Mouse (Mus musculus) hindbrain, postnatal 0 days (tissue): ENCODE measurements around the gene Casp8. TPM values are rescaled to one million over a fixed set of nuclear protein-coding genes. Genes with fewer than 3 reads are reported as not detected.
"Not testable (repeated sequence)": the region's sequence is repeated elsewhere in the genome, so short reads cannot be mapped to it uniquely, and the experiment has no call there.

ENCODE experiments used
- ATAC-seq: fragments of 200-750 bp; cut with Nextera tagmentation; 2 replicates; pipeline ENCODE4 v1.8.0; 2017; ENCODE audit warnings: mild to moderate bottlenecking, moderate TSS enrichment, moderate library complexity
- DNase-seq: peaks from one replicate; pipeline ENCODE4 v3.0.0-alpha.2; 2015; ENCODE audit warnings: low spot score
- H3K27ac ChIP-seq: fragments of 300-500 bp; sonication (generic); 2 replicates; pipeline ENCODE4 v1.5.1; 2014; ENCODE audit warnings: mild to moderate bottlenecking
- H3K27me3 ChIP-seq: fragments of 300-500 bp; sonication (generic); 2 replicates; pipeline ENCODE4 v1.6.1; 2014; ENCODE audit warnings: low read length, mixed read lengths; ENCODE audit not compliant: insufficient read depth
- H3K36me3 ChIP-seq: fragments of 300-500 bp; sonication (generic); 2 replicates; pipeline ENCODE4 v1.6.1; 2014; ENCODE audit warnings: low read length, mixed read lengths; ENCODE audit not compliant: insufficient read depth
- H3K4me1 ChIP-seq: fragments of 300-500 bp; sonication (generic); 2 replicates; pipeline ENCODE4 v1.6.1; 2014; ENCODE audit warnings: antibody characterized with exemption, low read length, mixed read lengths; ENCODE audit not compliant: insufficient read depth
- H3K4me2 ChIP-seq: fragments of 300-500 bp; sonication (generic); 2 replicates; pipeline ENCODE4 v1.6.1; 2014; ENCODE audit warnings: low read depth, mild to moderate bottlenecking, low read length, moderate library complexity, mixed read lengths
- H3K4me3 ChIP-seq: fragments of 300-500 bp; sonication (generic); 2 replicates; pipeline ENCODE4 v1.5.1; 2014; ENCODE audit warnings: low read length
- H3K9ac ChIP-seq: fragments of 300-500 bp; sonication (generic); replicated peaks from 2 replicates; pipeline ENCODE4 v1.6.1; 2014; ENCODE audit warnings: mild to moderate bottlenecking, low read length, moderate library complexity, mixed read lengths
- H3K9me3 ChIP-seq: fragments of 300-500 bp; sonication (generic); 2 replicates; pipeline ENCODE4 v1.6.1; 2016; ENCODE audit warnings: low read length, mixed read lengths
- CTCF ChIP-seq: IDR thresholded peaks from 2 replicates; pipeline ENCODE4 v1.5.1; 2016; ENCODE audit warnings: antibody characterized with exemption, control low read depth, low read depth
- WGBS: fragments of 180-500 bp; shearing (Covaris S2); extraction: QIAGEN DNeasy Blood & Tissue Kit; methylation state at CpG from one replicate; pipeline ENCODE4 v1.1.7; 2014; 5-methylcytosine and 5-hydroxymethylcytosine counted together
- polyA plus RNA-seq: library from polyadenylated mRNA; unstranded; fragments of >200 nt; fragmentation: Nextera tagmentation; extraction: Ambion mirVana; gene quantifications from 2 replicates; pipeline ENCODE4 v1.2.1, GENCODE M21; 2015
- total RNA-seq: library from RNA; depleted of rRNA; stranded (reverse); fragments of >200 nt; gene quantifications from 2 replicates; pipeline ENCODE4 v1.2.3, GENCODE M21; 2014

The Casp8 gene
- total and polyA plus RNA-seq, 2 experiments from 2014 or later, result 3.0 to 5.4 TPM

DNA sequence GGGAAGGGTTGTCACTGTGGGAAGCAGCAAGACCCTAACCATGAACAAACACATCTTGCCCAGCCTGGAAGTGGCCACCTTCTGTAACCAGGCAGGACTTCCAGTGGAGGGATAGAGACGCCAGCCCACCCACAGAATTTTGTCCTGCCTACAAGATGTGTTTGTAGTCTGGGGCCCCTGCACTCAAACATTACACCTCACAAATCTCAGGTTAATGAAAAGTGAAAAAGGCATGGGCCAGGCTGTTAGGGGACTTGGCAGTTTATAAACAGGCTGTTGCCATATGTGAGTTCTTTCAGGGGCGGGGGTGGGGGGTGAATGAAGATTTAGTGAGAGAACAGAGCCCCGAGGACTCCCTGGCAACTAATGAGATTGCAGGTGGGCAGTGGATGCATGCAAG is 31.1 kb downstream of the Casp8 start:
- no peak for DNase-seq
- Histone ChIP-seq H3K27ac (no peak overlapping the region), H3K4me3 (no peak overlapping the region), H3K36me3 (no peaks in the 10 kb centered on the region), H3K9ac (no peak overlapping the region), H3K4me1 (no peaks in the 10 kb centered on the region), H3K4me2 (no peak overlapping the region), H3K9me3 (no peaks in the 10 kb centered on the region), H3K27me3 (no peaks in the 10 kb centered on the region)
- no peak for ATAC-seq
- WGBS, result 79% methylated on average over 3 of the region's 3 CpGs
- TF ChIP-seq CTCF, result no peak

DNA sequence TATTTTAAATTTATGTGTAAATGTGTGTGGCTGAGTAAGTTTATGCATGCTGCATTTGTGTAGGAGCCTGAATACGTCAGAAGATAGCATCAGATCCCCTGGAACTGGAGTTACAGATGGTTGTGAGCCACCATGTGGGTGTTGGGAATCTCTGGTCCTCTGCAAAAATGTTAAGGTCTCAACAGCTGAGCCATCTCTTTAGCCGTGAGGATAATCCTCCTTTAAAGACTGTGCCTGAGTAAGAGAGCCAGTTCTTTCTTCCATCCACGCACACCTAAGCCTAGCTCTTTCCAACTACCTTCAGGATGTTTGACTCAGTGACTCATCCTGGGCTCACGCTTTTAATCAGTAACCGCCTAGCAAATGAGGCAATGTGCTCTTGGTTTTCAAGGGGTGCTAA is 35.6 kb downstream of the Casp8 start:
- no peak overlapping the region for H3K4me3 ChIP-seq
- ATAC-seq (no peak), DNase-seq (no peak)
- H3K27me3 ChIP-seq, result no peaks in the 10 kb centered on the region
- H3K9ac ChIP-seq, result no peak overlapping the region
- no peak overlapping the region for H3K27ac ChIP-seq
- H3K4me2 ChIP-seq, result no peak overlapping the region
- TF ChIP-seq CTCF, result no peak
- H3K4me1 ChIP-seq, result no peaks in the 10 kb centered on the region
- WGBS, result 92% methylated on average over 5 of the region's 5 CpGs
- H3K9me3 ChIP-seq, result no peaks in the 10 kb centered on the region
- no peaks in the 10 kb centered on the region for H3K36me3 ChIP-seq

GRCm38 (mm10) chr1:58832198-58832597 is 37.0 kb downstream of the Casp8 start:
- Histone ChIP-seq H3K27me3 (no peaks in the 10 kb centered on the region), H3K4me2 (no peak overlapping the region), H3K4me3 (no peak overlapping the region), H3K36me3 (no peaks in the 10 kb centered on the region), H3K27ac (no peak overlapping the region), H3K9ac (no peak overlapping the region), H3K4me1 (no peaks in the 10 kb centered on the region), H3K9me3 (no peaks in the 10 kb centered on the region)
- DNase-seq, result no peak
- WGBS, result 76% methylated on average over 2 of the region's 2 CpGs
- TF ChIP-seq CTCF, result no peak
- no peak for ATAC-seq

DNA sequence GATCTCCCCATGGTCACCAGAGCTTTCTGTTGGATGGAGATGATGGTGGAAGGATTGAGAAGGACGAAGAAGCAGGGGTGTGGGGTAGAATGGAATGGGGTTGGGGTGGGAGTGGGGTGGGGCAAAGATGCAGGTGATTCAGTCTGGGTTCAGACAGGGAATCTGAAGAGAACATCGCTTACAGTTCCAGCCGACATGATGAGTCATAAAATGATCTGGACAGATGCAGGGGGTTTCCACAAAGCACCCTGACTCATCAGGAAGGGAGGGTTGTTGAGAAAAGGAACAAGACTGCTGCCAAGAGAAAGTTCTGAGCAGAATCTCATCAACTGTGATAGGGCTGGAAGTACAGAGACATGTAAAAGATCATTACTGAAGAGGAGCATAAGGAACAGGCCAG is 61.6 kb downstream of the Casp8 start:
- not testable (repeated sequence) for H3K4me1 ChIP-seq, H3K36me3 ChIP-seq, H3K27ac ChIP-seq, H3K4me2 ChIP-seq, H3K9ac ChIP-seq, ATAC-seq, H3K4me3 ChIP-seq, H3K9me3 ChIP-seq, H3K27me3 ChIP-seq, DNase-seq
- 87% methylated on average over 3 of the region's 3 CpGs for WGBS

GRCm38 (mm10) chr1:58859131-58859530 is 64.0 kb downstream of the Casp8 start:
- not testable (repeated sequence) for H3K9ac ChIP-seq, H3K27me3 ChIP-seq, H3K27ac ChIP-seq, H3K4me1 ChIP-seq, H3K9me3 ChIP-seq, H3K4me3 ChIP-seq, H3K36me3 ChIP-seq, ATAC-seq, DNase-seq, H3K4me2 ChIP-seq
- 58% methylated on average over 4 of the region's 4 CpGs for WGBS

GRCm38 (mm10) chr1:58859738-58860365 is 64.7 kb downstream of the Casp8 start:
- not testable (repeated sequence) for H3K27ac ChIP-seq, DNase-seq, H3K36me3 ChIP-seq, ATAC-seq, H3K9ac ChIP-seq, H3K27me3 ChIP-seq, H3K4me3 ChIP-seq, H3K4me2 ChIP-seq, H3K4me1 ChIP-seq, H3K9me3 ChIP-seq
- 73% methylated on average over 13 of the region's 13 CpGs for WGBS

DNA sequence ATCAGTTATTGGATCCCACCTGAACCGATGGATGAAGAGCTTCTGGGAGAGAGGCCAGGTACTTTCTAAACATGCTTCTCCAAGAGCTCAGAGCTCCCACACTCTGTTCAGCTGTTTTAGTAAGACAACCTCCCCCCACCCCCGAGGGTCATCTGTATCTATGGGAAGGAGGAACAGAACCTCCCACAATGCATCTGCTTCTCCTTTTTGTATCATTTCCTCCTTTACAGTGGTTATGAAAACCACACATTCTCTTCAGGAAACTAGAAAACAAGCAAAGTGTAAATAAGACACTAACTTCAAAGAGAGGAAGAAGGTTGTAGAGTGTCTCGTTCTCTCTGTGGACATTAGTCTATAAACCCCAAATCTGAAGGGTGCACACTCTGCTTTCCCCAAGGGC is 65.4 kb downstream of the Casp8 start:
- H3K4me1 ChIP-seq, H3K9ac ChIP-seq, DNase-seq, H3K27me3 ChIP-seq, H3K9me3 ChIP-seq, H3K36me3 ChIP-seq, ATAC-seq, H3K4me3 ChIP-seq, H3K27ac ChIP-seq, H3K4me2 ChIP-seq: not testable (repeated sequence)
- 88% methylated on average over 3 of the region's 3 CpGs for WGBS

DNA sequence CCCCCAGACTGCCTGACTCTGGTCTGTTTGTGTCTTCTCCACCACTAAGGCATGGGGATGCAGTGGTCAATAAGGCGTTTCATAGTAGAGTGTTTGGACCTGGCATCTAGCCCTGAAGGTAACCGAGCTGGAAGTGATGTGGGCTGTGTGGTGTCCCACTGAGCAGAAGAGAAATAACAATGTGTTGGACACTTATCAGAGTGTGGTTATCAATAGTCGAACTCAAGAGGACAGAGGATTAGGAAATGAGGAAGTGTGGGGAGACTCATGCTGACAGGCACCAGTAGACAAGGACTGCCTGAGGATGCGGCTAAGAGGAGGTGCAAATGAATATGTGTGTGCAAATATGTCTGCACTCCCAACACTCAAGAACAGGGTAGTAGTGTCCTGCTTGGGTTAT is 81.3 kb downstream of the Casp8 start:
- not testable (repeated sequence) for H3K4me1 ChIP-seq, ATAC-seq, H3K4me2 ChIP-seq, H3K36me3 ChIP-seq, H3K9me3 ChIP-seq, H3K9ac ChIP-seq, H3K27ac ChIP-seq, H3K27me3 ChIP-seq, DNase-seq, H3K4me3 ChIP-seq
- 83% methylated on average over 4 of the region's 4 CpGs for WGBS

GRCm38 (mm10) chr1:58879291-58879690 is 84.1 kb downstream of the Casp8 start:
- not testable (repeated sequence) for H3K36me3 ChIP-seq

DNA sequence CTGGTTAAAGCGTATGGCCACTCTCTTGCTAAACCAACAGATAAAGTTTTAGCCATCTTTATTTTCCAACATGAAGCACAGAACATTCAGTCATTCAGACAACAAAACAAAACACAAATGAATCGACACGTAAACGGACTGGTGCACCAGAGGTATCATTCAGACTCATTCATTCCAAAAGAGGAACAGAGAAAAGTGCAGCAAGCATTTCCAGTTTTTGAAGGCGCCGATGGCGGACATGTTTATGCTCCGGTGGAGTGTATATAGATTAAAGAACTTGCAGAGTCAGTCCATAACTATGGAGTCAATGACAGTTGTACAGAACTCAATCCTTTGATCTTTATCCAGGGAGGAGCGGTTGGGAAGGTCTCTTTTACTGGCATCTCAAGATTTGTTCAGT is 88.1 kb downstream of the Casp8 start:
- WGBS, result 89% methylated on average over 9 of the region's 9 CpGs
- not testable (repeated sequence) for H3K4me2 ChIP-seq, H3K36me3 ChIP-seq

More at GRCm38 (mm10) chr1:58879291-58879690, 84.1 kb downstream of the Casp8 start:
- not testable (repeated sequence) for DNase-seq, H3K27ac ChIP-seq, ATAC-seq, H3K9ac ChIP-seq, H3K27me3 ChIP-seq, H3K4me2 ChIP-seq, H3K4me1 ChIP-seq, H3K4me3 ChIP-seq, H3K9me3 ChIP-seq
- 87% methylated on average over 2 of the region's 2 CpGs for WGBS

More for the DNA sequence above, 88.1 kb downstream of the Casp8 start:
- H3K4me3 ChIP-seq, H3K4me1 ChIP-seq, ATAC-seq, DNase-seq, H3K9ac ChIP-seq, H3K9me3 ChIP-seq, H3K27me3 ChIP-seq, H3K27ac ChIP-seq: not testable (repeated sequence)
